Mouse (Mus musculus) ES-Bruce4 (cell line): ENCODE results near the gene B3gnt4.

Source experiments
- CTCF ChIP-seq: IDR thresholded peaks from one replicate; pipeline ENCODE4 v1.8.1; 2011; ENCODE audit warnings: low read depth, low read length
- POLR2A ChIP-seq: IDR thresholded peaks from one replicate; pipeline ENCODE4 v1.8.1; 2011; ENCODE audit warnings: low read length; ENCODE audit not compliant: insufficient read depth

DNA sequence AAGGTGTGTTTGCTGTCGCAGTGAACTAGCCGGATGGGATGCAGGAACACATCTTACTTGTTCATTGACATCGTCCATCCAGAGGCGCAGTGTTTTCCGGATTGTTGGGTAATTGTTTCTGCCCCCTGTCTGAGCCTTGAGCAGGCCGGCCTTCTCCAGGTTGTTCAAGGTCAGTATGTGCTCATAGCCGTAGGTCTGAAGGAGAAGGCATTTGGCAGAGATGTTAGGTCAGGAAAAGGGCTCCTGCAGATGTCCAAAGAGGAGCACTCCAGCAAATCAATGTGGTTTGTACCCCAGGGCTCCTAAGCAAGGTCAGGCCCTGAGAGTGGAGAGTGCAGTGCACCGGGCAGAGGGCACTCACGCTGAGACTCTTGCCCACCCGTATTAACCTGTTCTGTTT is 23.5 kb downstream of the B3gnt4 start:
- TF ChIP-seq CTCF (no peak), POLR2A (no peak)
